Mouse (Mus musculus) limb, embryonic 10.5 days (tissue): Measurements from ENCODE around the gene Olfr1206. TPM values are rescaled to one million over a fixed set of nuclear protein-coding genes. Genes with fewer than 3 reads are reported as not detected.

Source experiments
- DNase-seq: peaks from one replicate; pipeline ENCODE4 v3.0.0-alpha.2; 2017; ENCODE audit warnings: low spot score
- H3K27ac ChIP-seq: fragments of 300-500 bp; sonication (generic); 2 replicates; pipeline ENCODE4 v1.5.1; 2016; ENCODE audit warnings: mild to moderate bottlenecking
- H3K27me3 ChIP-seq: fragments of 300-500 bp; sonication (generic); 2 replicates; pipeline ENCODE4 v1.6.1; 2016; ENCODE audit warnings: low read depth, mild to moderate bottlenecking; ENCODE audit not compliant: poor library complexity, severe bottlenecking
- H3K36me3 ChIP-seq: fragments of 300-500 bp; sonication (generic); 2 replicates; pipeline ENCODE4 v1.6.1; 2016; ENCODE audit warnings: mild to moderate bottlenecking, moderate library complexity
- H3K4me1 ChIP-seq: fragments of 300-500 bp; sonication (generic); 2 replicates; pipeline ENCODE4 v1.6.1; 2016
- H3K4me3 ChIP-seq: fragments of 300-500 bp; sonication (generic); 2 replicates; pipeline ENCODE4 v1.5.1; 2016; ENCODE audit warnings: mild to moderate bottlenecking, moderate library complexity
- H3K9me3 ChIP-seq: fragments of 300-500 bp; sonication (generic); replicated peaks from 2 replicates; pipeline ENCODE4 v1.6.1; 2016; ENCODE audit warnings: mild to moderate bottlenecking
- WGBS: fragments of 180-500 bp; shearing (Covaris S2); methylation state at CpG from one replicate; pipeline ENCODE4 v1.1.7; 2016; 5-methylcytosine and 5-hydroxymethylcytosine counted together
- polyA plus RNA-seq: library from polyadenylated mRNA; unstranded; fragments of >200 nt; fragmentation: Nextera tagmentation; extraction: Ambion mirVana; gene quantifications from 2 replicates; pipeline ENCODE4 v1.2.1, GENCODE M21; 2016

Gene Olfr1206
- polyA plus RNA-seq = not detected in 2 replicates

GRCm38 (mm10) chr2:88862931-88863330 lies at the start of gene Olfr1206:
Gene Olfr1206, plus strand, starts transcription at chr2:88863231.
- DNase-seq = no peak
- no peaks in the 10 kb centered on the region for H3K4me1 ChIP-seq
- WGBS = 92% methylated on average over 2 of the region's 2 CpGs
- no peak within 1 kb of the TSS for H3K4me3 ChIP-seq
- H3K36me3 ChIP-seq = no peaks in the 10 kb centered on the region
- H3K27me3 ChIP-seq = no peaks in the 10 kb centered on the region
- no peaks in the 10 kb centered on the region for H3K9me3 ChIP-seq
- H3K27ac ChIP-seq = no peak within 1 kb of the TSS

- WGBS = 88% methylated on average over 1 of the region's 1 CpGs
These were observed 48.8 kb upstream of the Olfr1206 start, which contains the start of gene Olfr1202 for GRCm38 (mm10) chr2:88814196-88814595. Gene Olfr1202, plus strand, starts transcription at chr2:88814496.

GRCm38 (mm10) chr2:88829437-88829836 lies 33.6 kb upstream of the Olfr1206 start, which contains the start of gene Olfr1205:
Gene Olfr1205, plus strand, starts transcription at chr2:88829737.
- WGBS = 96% methylated on average over 2 of the region's 2 CpGs

More at GRCm38 (mm10) chr2:88814196-88814595, 48.8 kb upstream of the Olfr1206 start, which contains the start of gene Olfr1202:
- Histone ChIP-seq H3K27ac (no peak within 1 kb of the TSS), H3K4me1 (no peaks in the 10 kb centered on the region), H3K9me3 (no peaks in the 10 kb centered on the region), H3K4me3 (no peak within 1 kb of the TSS), H3K36me3 (no peaks in the 10 kb centered on the region), H3K27me3 (no peaks in the 10 kb centered on the region)
- no peak for DNase-seq

GRCm38 (mm10) chr2:88838477-88838876 lies 24.6 kb upstream of the Olfr1206 start:
- no peaks in the 10 kb centered on the region for H3K4me1 ChIP-seq
- no peaks in the 10 kb centered on the region for H3K36me3 ChIP-seq
- H3K27ac ChIP-seq = no peak overlapping the region
- no peak overlapping the region for H3K4me3 ChIP-seq
- no peak for DNase-seq
- no peaks in the 10 kb centered on the region for H3K9me3 ChIP-seq
- H3K27me3 ChIP-seq = no peaks in the 10 kb centered on the region
- WGBS = 93% methylated on average over 2 of the region's 2 CpGs

More at GRCm38 (mm10) chr2:88829437-88829836, 33.6 kb upstream of the Olfr1206 start, which contains the start of gene Olfr1205:
- Histone ChIP-seq H3K36me3 (no peaks in the 10 kb centered on the region), H3K27me3 (no peaks in the 10 kb centered on the region), H3K4me3 (no peak within 1 kb of the TSS), H3K4me1 (no peaks in the 10 kb centered on the region), H3K27ac (no peak within 1 kb of the TSS), H3K9me3 (no peaks in the 10 kb centered on the region)
- no peak for DNase-seq

GRCm38 (mm10) chr2:88848992-88849391 lies 14.0 kb upstream of the Olfr1206 start, which contains the start of gene Olfr1204:
Gene Olfr1204, plus strand, starts transcription at chr2:88849292.
- Histone ChIP-seq H3K9me3 (no peaks in the 10 kb centered on the region), H3K4me3 (no peak within 1 kb of the TSS), H3K27me3 (no peaks in the 10 kb centered on the region), H3K27ac (no peak within 1 kb of the TSS), H3K4me1 (no peaks in the 10 kb centered on the region), H3K36me3 (no peaks in the 10 kb centered on the region)
- WGBS = 85% methylated on average over 1 of the region's 1 CpGs
- no peak for DNase-seq

- Histone ChIP-seq H3K9me3 (no peaks in the 10 kb centered on the region), H3K4me1 (no peaks in the 10 kb centered on the region), H3K36me3 (no peaks in the 10 kb centered on the region), H3K4me3 (no peak within 1 kb of the TSS), H3K27me3 (no peaks in the 10 kb centered on the region), H3K27ac (no peak within 1 kb of the TSS)
- no peak for DNase-seq
These were observed 39.2 kb downstream of the Olfr1206 start, which contains the start of gene Olfr1208 for GRCm38 (mm10) chr2:88902211-88902610. Gene Olfr1208, minus strand, starts transcription at chr2:88902311.

- Histone ChIP-seq H3K4me1 (no peaks in the 10 kb centered on the region), H3K9me3 (no peaks in the 10 kb centered on the region), H3K27me3 (no peaks in the 10 kb centered on the region), H3K4me3 (no peak within 1 kb of the TSS), H3K36me3 (no peaks in the 10 kb centered on the region), H3K27ac (no peak within 1 kb of the TSS)
- WGBS = 93% methylated on average over 3 of the region's 3 CpGs
- DNase-seq = no peak
These were observed 52.0 kb downstream of the Olfr1206 start, which contains the start of gene Olfr1209 for GRCm38 (mm10) chr2:88915057-88915456. Gene Olfr1209, minus strand, starts transcription at chr2:88915157.

Other genes starting within 250 kb of the Olfr1206 start
- gene Olfr1191-ps1, start 222.7 kb upstream of the Olfr1206 start, polyA plus RNA-seq = not detected in 2 replicates
- not detected in 2 replicates for gene Olfr1192-ps1, start 214.7 kb upstream of the Olfr1206 start, polyA plus RNA-seq
- not detected in 2 replicates for gene Olfr1193, start 187.6 kb upstream of the Olfr1206 start, polyA plus RNA-seq
- not detected in 2 replicates for gene Olfr1195, start 174.0 kb upstream of the Olfr1206 start, polyA plus RNA-seq
- gene Olfr1196, start 158.6 kb upstream of the Olfr1206 start, polyA plus RNA-seq = not detected in 2 replicates
- gene Olfr1197, start 130.9 kb upstream of the Olfr1206 start, polyA plus RNA-seq = not detected in 2 replicates
- gene Olfr1198, start 111.9 kb upstream of the Olfr1206 start, polyA plus RNA-seq = not detected in 2 replicates
- not detected in 2 replicates for gene Olfr1199, start 102.8 kb upstream of the Olfr1206 start, polyA plus RNA-seq
- not detected in 2 replicates for gene Olfr1200, start 92.7 kb upstream of the Olfr1206 start, polyA plus RNA-seq
- not detected in 2 replicates for gene Olfr1201, start 70.2 kb upstream of the Olfr1206 start, polyA plus RNA-seq
- gene Olfr1202, start 48.7 kb upstream of the Olfr1206 start, polyA plus RNA-seq = 0.04 TPM in 2 replicates
- gene Olfr1205, start 33.5 kb upstream of the Olfr1206 start, polyA plus RNA-seq = not detected in 2 replicates
- gene Olfr1204, start 13.9 kb upstream of the Olfr1206 start, polyA plus RNA-seq = not detected in 2 replicates
- gene Olfr1208, start 39.1 kb downstream of the Olfr1206 start, polyA plus RNA-seq = not detected in 2 replicates
- gene Olfr1209, start 51.9 kb downstream of the Olfr1206 start, polyA plus RNA-seq = not detected in 2 replicates
- gene Olfr1211, start 74.9 kb downstream of the Olfr1206 start, polyA plus RNA-seq = not detected in 2 replicates
- not detected in 2 replicates for gene Olfr1212, start 90.7 kb downstream of the Olfr1206 start, polyA plus RNA-seq
- gene Gm13762, start 117.0 kb downstream of the Olfr1206 start, polyA plus RNA-seq = not detected in 2 replicates
- not detected in 2 replicates for gene Olfr1214, start 129.4 kb downstream of the Olfr1206 start, polyA plus RNA-seq
- gene Olfr1215, start 143.7 kb downstream of the Olfr1206 start, polyA plus RNA-seq = not detected in 2 replicates
- not detected in 2 replicates for gene Olfr1216, start 155.1 kb downstream of the Olfr1206 start, polyA plus RNA-seq
- not detected in 2 replicates for gene Olfr1217, start 168.8 kb downstream of the Olfr1206 start, polyA plus RNA-seq
- not detected in 2 replicates for gene Olfr1218, start 198.0 kb downstream of the Olfr1206 start, polyA plus RNA-seq
- not detected in 2 replicates for gene Olfr1219, start 220.3 kb downstream of the Olfr1206 start, polyA plus RNA-seq
- not detected in 2 replicates for gene Olfr1220, start 243.6 kb downstream of the Olfr1206 start, polyA plus RNA-seq